22 mouse cellular contexts compared by ENCODE assay signal in the genomic region with DNA sequence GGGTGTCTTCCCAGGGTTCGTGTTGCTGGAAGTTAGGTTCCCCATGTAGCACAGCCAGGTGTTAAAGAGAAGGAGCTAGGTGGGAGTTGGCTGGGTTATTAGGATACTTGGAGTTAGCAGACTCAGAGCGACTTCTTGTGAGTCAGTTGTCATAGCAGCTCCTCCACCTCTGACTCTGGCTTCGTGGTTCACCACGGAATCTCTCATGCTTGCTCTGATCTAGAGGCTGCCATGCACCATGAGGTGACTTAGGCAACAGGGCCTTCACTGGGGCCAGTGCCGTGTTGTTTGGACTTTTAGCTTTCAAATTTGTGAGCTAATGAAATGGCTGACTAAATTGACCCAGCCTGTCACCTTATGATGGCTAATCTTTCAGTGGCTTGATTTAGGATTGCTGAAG.
DNase-seq lines count a peak whose midpoint lies in the region; TF ChIP-seq lines count a peak whose summit lies in the region.
"Had no signal": no experiment of that assay in that cellular context is flagged by ENCODE, and none has a peak within 500 bp of the region (broad histone marks: within the 10 kb centered on the region; RNA-seq: fewer than 3 reads in every experiment).

No protein-coding gene starts in this region.

- dilution Hi-C loops in CH12.LX (cut with MboI; ENCODE audit: extremely low pct_ligation_motif_present, extremely low pct_unique_long_range_greater_than_20kb, low sequenced_read_pairs): no loop called here

- DNase-seq in 3134 (ENCODE audit: extremely low read depth, insufficient read length, low spot score): peak; percentile 37
- DNase-seq in 3T3-L1 (ENCODE audit: low read depth, low spot score): peak; percentile 81
- peak; percentile 46 for DNase-seq in CH12.LX (ENCODE audit: extremely low read depth)
- peak; percentile 53 for DNase-seq in NIH3T3 (ENCODE audit: low read depth)
- DNase-seq in retina, embryonic 14.5 days (ENCODE audit: low spot score): no peak
- DNase-seq in layer of hippocampus, postnatal 25 days (ENCODE audit: extremely low spot score in 1 of 2, low spot score in 1 of 2): no peak
- DNase-seq in lung, postnatal 4 days: no peak
- no peak for DNase-seq in embryo, embryonic 11 days
- DNase-seq: adrenal gland, postnatal 10 days; adrenal gland, postnatal 25 days; B cell, adult 2 months; cerebellum, adult 11 months; cerebellum, adult 18-20 months; cerebellum, adult 8-10 months; cerebellum, adult 9-11 months; cerebellum, postnatal 14 days; cerebellum, postnatal 36 days; forebrain, postnatal 0 days had no signal

- in situ Hi-C loops in CH12.LX (cut with MboI; ENCODE audit: low pct_ligation_motif_present, low pct_unique_long_range_greater_than_20kb, low sequenced_read_pairs): no loop called here

- peaks cover 8 to 23% of the 10 kb centered on the region in 2 experiments for H3K4me1 ChIP-seq in CH12.LX (ENCODE audit: control insufficient read depth in 1 of 2, insufficient read depth in 2 of 2)
- H3K4me1 ChIP-seq: forebrain, embryonic 13.5 days; forebrain, embryonic 15.5 days had no signal

- no peaks in the 10 kb centered on the region for H3K36me3 ChIP-seq in CH12.LX (replicated peaks in 1 of 2; ENCODE audit: control insufficient read depth in 1 of 2, insufficient read depth in 1 of 2, low read length in 1 of 2)
- H3K36me3 ChIP-seq: embryonic facial prominence, embryonic 10.5 days; embryonic facial prominence, embryonic 12.5 days; forebrain, embryonic 15.5 days had no signal

- no peak overlapping the region for H3K4me3 ChIP-seq in CH12.LX (replicated peaks in 1 of 3; ENCODE audit: low read depth in 2 of 3, low read length in 2 of 3, poor library complexity in 1 of 3)
- H3K4me3 ChIP-seq: embryonic facial prominence, embryonic 10.5 days; embryonic facial prominence, embryonic 12.5 days; forebrain, embryonic 13.5 days; forebrain, embryonic 15.5 days had no signal

- H3K4me2 ChIP-seq in CH12.LX (ENCODE audit: insufficient read depth, low read depth, poor library complexity, severe bottlenecking): no peak overlapping the region
- H3K4me2 ChIP-seq: embryonic facial prominence, embryonic 12.5 days; forebrain, embryonic 13.5 days; forebrain, embryonic 15.5 days had no signal

- TF ChIP-seq CTCF in CH12.LX (conservative IDR thresholded peaks at IDR 0.05 in 1 of 2, IDR thresholded peaks at IDR 0.05 in 1 of 2; ENCODE audit: low read depth in 2 of 2, low read length in 2 of 2): no peak

- no peaks in the 10 kb centered on the region for H3K9me3 ChIP-seq in CH12.LX (replicated peaks; ENCODE audit: low read length)
- H3K9me3 ChIP-seq: embryonic facial prominence, embryonic 10.5 days; embryonic facial prominence, embryonic 12.5 days; forebrain, embryonic 13.5 days; forebrain, embryonic 15.5 days had no signal

- TF ChIP-seq RAD21 in CH12.LX (IDR thresholded peaks at IDR 0.05; ENCODE audit: low read depth, low read length): no peak

- H3K79me2 ChIP-seq in CH12.LX (replicated peaks; ENCODE audit: control insufficient read depth, extremely low read depth, insufficient read depth, poor library complexity, severe bottlenecking): no peaks in the 10 kb centered on the region

- TF ChIP-seq POLR2A in CH12.LX (IDR thresholded peaks at IDR 0.05; ENCODE audit: low read depth, low read length): no peak

- no peak overlapping the region for H3K27ac ChIP-seq in CH12.LX (ENCODE audit: insufficient read depth, low read depth)
- H3K27ac ChIP-seq: embryonic facial prominence, embryonic 10.5 days; embryonic facial prominence, embryonic 12.5 days; forebrain, embryonic 13.5 days; forebrain, embryonic 15.5 days had no signal

- H3K27me3 ChIP-seq in CH12.LX (replicated peaks): no peaks in the 10 kb centered on the region
- H3K27me3 ChIP-seq: embryonic facial prominence, embryonic 12.5 days; forebrain, embryonic 13.5 days; forebrain, embryonic 15.5 days had no signal

- TF ChIP-seq EP300 in CH12.LX (IDR thresholded peaks at IDR 0.05; ENCODE audit: low read length): no peak

- H3K9ac ChIP-seq in CH12.LX (ENCODE audit: insufficient read depth, low read depth): no peak overlapping the region
- H3K9ac ChIP-seq: embryonic facial prominence, embryonic 12.5 days; forebrain, embryonic 13.5 days; forebrain, embryonic 15.5 days; forebrain, postnatal 0 days had no signal

TF ChIP-seq in CH12.LX, 34 proteins besides CTCF, POLR2A, EP300 and RAD21:
- TF ChIP-seq MAZ (IDR thresholded peaks at IDR 0.05; ENCODE audit: low read depth, low read length) (no peak), UBTF (IDR thresholded peaks at IDR 0.05; ENCODE audit: low read depth, low read length) (no peak), SMC3 (IDR thresholded peaks at IDR 0.05; ENCODE audit: low read depth, low read length) (no peak), SIN3A (IDR thresholded peaks at IDR 0.05; ENCODE audit: low read length) (no peak)

Comparison
In these comparisons a context has a peak if more than half of its experiments do, and no peak if none do; other contexts are left out.
1. DNase-seq: peak in 3134 (single experiment), 3T3-L1 (single experiment), CH12.LX (single experiment) and NIH3T3 (single experiment); none in retina, embryonic 14.5 days (single experiment), layer of hippocampus, postnatal 25 days (0 of 2), lung, postnatal 4 days (0 of 2) and embryo, embryonic 11 days (single experiment).